Mouse (Mus musculus) ES-Bruce4 (cell line): Measurements from ENCODE around the gene Ccdc113. TPM values are rescaled to one million over a fixed set of nuclear protein-coding genes. Genes with fewer than 3 reads are reported as not detected.

Source experiments
- H3K27ac ChIP-seq: 2 replicates; pipeline ENCODE4 v1.5.1; 2012; ENCODE audit warnings: low read length, inconsistent platforms; ENCODE audit not compliant: insufficient read depth
- H3K27me3 ChIP-seq: 2 replicates; pipeline ENCODE4 v1.6.1; 2012; ENCODE audit warnings: mild to moderate bottlenecking, low read length, inconsistent platforms; ENCODE audit not compliant: control insufficient read depth, poor library complexity, insufficient read depth, severe bottlenecking
- H3K36me3 ChIP-seq: 2 replicates; pipeline ENCODE4 v1.6.1; 2012; ENCODE audit warnings: inconsistent platforms, mild to moderate bottlenecking, low read length, moderate library complexity; ENCODE audit not compliant: control insufficient read depth, poor library complexity, insufficient read depth, severe bottlenecking
- H3K4me1 ChIP-seq: one replicate; pipeline ENCODE4 v1.8.1; 2011; ENCODE audit warnings: low read length; ENCODE audit not compliant: control insufficient read depth, insufficient read depth
- H3K4me3 ChIP-seq: 2 replicates; pipeline ENCODE4 v1.5.1; 2011; ENCODE audit warnings: low read depth, mild to moderate bottlenecking, low read length
- H3K9ac ChIP-seq: 2 replicates; pipeline ENCODE4 v1.6.1; 2012; ENCODE audit warnings: low read depth, mild to moderate bottlenecking, inconsistent platforms; ENCODE audit not compliant: poor library complexity, severe bottlenecking
- H3K9me3 ChIP-seq: replicated peaks from 2 replicates; pipeline ENCODE4 v1.6.1; 2012; ENCODE audit warnings: mild to moderate bottlenecking, low read length, inconsistent platforms; ENCODE audit not compliant: control insufficient read depth, poor library complexity, insufficient read depth, severe bottlenecking
- CTCF ChIP-seq: IDR thresholded peaks from one replicate; pipeline ENCODE4 v1.8.1; 2011; ENCODE audit warnings: low read depth, low read length
- EP300 ChIP-seq: IDR thresholded peaks from 2 replicates; pipeline ENCODE4 v1.6.1; 2011; ENCODE audit warnings: low read depth, low read length; ENCODE audit not compliant: insufficient read depth
- POLR2A ChIP-seq: IDR thresholded peaks from one replicate; pipeline ENCODE4 v1.8.1; 2011; ENCODE audit warnings: low read length; ENCODE audit not compliant: insufficient read depth
- polyA plus RNA-seq: library from polyadenylated mRNA; stranded (reverse); fragments of >200 nt; gene quantifications from 2 replicates; pipeline ENCODE4 v1.2.4, GENCODE M21; 2011; ENCODE audit warnings: low read depth; ENCODE audit not compliant: missing spikeins, insufficient read depth, insufficient read length

Ccdc113 gene
- polyA plus RNA-seq, 1 experiment, result 1.9 TPM

DNA sequence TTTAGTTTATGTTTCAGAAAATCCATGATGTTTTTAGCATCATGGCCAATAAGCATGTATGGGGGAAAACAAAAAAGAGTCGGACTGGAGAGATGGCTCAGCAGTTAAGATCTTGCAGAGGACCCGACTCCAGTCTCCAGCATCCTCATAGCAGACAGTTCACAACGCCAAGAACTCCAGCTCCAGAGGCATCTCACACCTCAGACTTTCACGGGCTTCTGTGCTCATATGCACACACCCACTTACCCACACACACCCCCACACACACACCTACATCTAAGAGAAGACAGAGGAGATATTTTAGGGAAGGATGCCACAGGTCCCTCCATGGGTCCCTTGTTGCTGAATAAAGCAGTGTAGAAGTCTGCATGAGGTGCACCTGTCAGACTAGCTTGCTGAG lies 56.7 kb downstream of the Ccdc113 start:
- Histone ChIP-seq H3K9me3 (no peaks in the 10 kb centered on the region), H3K4me3 (no peak overlapping the region), H3K27me3 (no peaks in the 10 kb centered on the region), H3K36me3 (no peaks in the 10 kb centered on the region), H3K9ac (no peak overlapping the region), H3K4me1 (peaks cover 3% of the 10 kb centered on the region), H3K27ac (no peak overlapping the region)
- TF ChIP-seq CTCF (no peak), EP300 (no peak), POLR2A (no peak)

DNA sequence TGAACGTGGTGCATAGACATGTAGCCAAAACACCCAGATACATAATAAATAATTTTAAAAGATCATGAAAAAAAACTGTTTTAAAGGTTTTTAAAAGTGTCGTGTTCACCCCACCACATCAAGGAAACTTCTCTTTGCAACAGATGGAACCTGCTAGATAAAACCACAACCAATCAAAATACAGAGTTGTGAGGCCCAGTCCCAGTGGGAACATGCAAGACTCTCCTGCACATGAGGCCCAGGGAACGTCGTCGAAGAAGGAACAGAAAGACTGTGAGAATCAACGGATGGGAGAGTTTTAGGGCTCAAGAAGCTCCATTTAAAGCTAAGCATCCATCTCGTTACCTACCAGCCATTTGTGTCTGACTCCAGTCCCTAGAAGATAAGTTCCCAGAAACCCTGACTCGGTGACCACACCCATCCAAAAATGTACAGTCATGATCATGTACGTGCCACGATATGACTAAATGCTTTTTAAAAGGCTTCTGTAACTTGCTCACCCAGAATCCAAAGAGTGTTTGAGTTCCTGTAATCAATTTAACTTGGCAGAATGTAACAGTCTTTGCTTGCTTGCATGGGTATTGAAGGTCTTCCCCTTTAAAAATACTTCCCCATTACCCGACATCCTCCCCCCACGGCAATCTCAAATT lies 58.4 kb downstream of the Ccdc113 start:
- H3K27ac ChIP-seq, result no peak overlapping the region
- no peak overlapping the region for H3K4me3 ChIP-seq
- H3K9ac ChIP-seq, result no peak overlapping the region
- H3K4me1 ChIP-seq, result peaks cover 7% of the 10 kb centered on the region
- H3K27me3 ChIP-seq, result no peaks in the 10 kb centered on the region
- H3K36me3 ChIP-seq, result no peaks in the 10 kb centered on the region
- H3K9me3 ChIP-seq, result no peaks in the 10 kb centered on the region
- no peak for TF ChIP-seq CTCF
- TF ChIP-seq EP300, result no peak
- no peak for TF ChIP-seq POLR2A

DNA sequence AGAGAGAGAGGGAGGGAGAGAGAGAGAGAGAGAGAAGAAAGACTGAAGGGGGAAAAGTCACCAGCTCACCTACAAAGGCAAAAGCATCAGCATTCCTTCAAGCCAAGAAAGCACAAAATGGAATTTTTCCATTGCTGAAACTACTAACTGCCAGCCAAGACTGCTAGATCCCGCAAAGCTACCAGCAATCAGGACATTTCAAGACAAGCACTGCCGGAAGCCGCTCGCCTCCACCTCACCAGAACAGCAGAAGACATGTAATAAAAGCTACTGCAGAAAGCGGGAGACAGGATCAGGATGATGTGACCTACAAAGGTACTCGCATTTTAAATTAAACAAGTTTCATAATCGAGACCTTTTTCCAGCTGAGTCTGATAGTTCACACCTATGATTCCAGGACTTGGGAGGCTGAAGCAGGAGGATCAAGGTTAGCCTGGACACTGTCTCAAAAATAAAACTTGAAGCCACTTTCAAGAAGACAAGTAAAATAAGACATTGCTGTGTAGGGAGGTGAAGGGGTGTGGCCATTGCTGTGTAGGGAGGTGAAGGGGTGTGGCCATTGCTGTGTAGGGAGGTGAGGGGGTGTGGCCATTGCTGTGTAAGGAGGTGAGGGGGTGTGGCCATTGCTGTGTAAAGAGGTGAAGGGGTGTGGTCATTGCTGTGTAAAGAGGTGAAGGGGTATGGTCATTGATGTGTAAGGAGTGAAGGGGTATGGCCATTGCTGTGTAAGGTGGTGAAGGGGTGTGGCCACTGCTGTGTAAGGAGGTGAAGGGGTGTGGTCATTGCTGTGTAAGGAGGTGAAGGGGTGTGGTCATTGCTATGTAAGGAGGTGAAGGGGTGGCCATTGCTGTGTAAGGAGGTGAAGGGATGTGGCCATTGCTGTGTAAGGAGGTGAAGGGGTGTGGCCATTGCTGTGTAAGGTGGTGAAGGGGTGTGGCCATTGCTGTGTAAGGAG lies 59.8 kb downstream of the Ccdc113 start:
- Histone ChIP-seq H3K9ac (no peak overlapping the region), H3K27me3 (no peaks in the 10 kb centered on the region), H3K36me3 (no peaks in the 10 kb centered on the region), H3K4me1 (peaks cover 7% of the 10 kb centered on the region), H3K27ac (0 out of 2 replicates have a peak overlapping the region, but pooled peaks have one; percentile 4), H3K9me3 (no peaks in the 10 kb centered on the region), H3K4me3 (no peak overlapping the region)
- TF ChIP-seq EP300 (0 out of 2 replicates have a peak, but pooled peaks have one; percentile 24), CTCF (no peak)

DNA sequence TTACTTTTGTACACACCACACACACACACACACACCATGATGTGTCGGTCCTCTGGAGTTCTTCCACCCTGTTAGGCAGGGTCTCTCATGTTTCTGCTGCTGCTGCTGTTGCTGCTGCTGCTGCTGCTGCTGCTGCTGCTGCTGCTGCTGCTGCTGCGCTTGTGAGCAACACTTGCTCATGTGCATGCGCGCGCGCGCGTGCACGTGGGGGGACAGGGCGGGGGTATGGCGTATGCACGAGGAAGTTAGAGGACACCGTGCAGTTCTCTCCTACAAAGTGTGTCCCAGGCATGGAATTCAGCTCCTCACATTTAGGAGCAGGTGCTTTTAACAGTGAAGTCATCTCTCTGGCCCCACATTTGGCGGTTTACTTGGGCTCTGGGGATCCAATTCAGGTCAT lies 61.2 kb downstream of the Ccdc113 start:
- Histone ChIP-seq H3K27ac (no peak overlapping the region), H3K9me3 (no peaks in the 10 kb centered on the region), H3K4me3 (no peak overlapping the region), H3K9ac (no peak overlapping the region), H3K36me3 (no peaks in the 10 kb centered on the region), H3K27me3 (no peaks in the 10 kb centered on the region), H3K4me1 (peaks cover 7% of the 10 kb centered on the region)
- TF ChIP-seq POLR2A, result no peak
- no peak for TF ChIP-seq CTCF

DNA sequence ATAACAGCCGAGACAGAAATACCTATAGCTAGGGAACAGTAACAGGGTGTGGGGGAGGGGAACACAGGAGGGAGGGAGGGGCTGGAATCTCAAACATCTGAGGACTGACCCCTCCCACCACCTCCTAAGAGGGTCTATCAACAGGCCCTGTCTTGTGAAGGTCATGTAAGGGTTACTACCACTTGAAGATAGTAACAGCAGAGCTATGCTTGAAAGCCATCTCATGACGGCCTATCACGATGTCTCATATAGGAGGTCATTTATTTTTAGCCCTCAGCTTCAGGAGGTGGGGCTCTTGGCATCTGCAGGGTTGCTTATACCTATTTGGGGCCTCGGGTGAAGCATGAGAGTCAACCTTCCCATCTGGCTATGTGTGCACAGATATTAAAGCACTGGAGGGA lies 63.0 kb downstream of the Ccdc113 start:
- Histone ChIP-seq H3K27ac (peak overlapping the region; percentile 10; the same call in 1 of the 2 replicates), H3K9me3 (no peaks in the 10 kb centered on the region), H3K36me3 (no peaks in the 10 kb centered on the region), H3K9ac (no peak overlapping the region), H3K27me3 (no peaks in the 10 kb centered on the region), H3K4me1 (peaks cover 7% of the 10 kb centered on the region), H3K4me3 (no peak overlapping the region)
- TF ChIP-seq POLR2A (no peak), EP300 (peak; percentile 68)

DNA sequence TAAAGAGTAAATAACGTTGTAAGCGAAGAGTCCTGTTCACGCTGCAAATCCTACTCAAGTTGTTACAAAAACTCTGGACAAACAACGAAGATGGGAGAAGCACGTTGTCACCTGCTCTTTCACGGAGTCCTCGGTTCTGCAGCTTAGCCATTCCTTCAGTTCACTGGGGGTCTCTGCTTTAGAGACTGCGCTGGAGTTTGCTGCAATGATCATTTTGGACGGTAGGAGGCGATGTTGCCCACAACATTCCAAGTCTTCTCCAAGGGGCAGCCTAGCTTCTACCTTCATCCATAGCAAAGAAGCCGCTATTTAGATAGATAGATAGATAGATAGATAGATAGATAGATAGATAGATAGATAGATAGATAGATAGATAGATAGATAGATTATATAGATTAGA lies 66.0 kb downstream of the Ccdc113 start:
- H3K4me1 ChIP-seq, result peaks cover 4% of the 10 kb centered on the region
- no peak overlapping the region for H3K27ac ChIP-seq
- 0 out of 2 replicates have a peak overlapping the region, but pooled peaks have one; percentile 27 for H3K4me3 ChIP-seq
- H3K27me3 ChIP-seq, result no peaks in the 10 kb centered on the region
- no peaks in the 10 kb centered on the region for H3K36me3 ChIP-seq
- H3K9me3 ChIP-seq, result no peaks in the 10 kb centered on the region
- TF ChIP-seq CTCF (peak; percentile 74), POLR2A (no peak)
- H3K9ac ChIP-seq, result no peak overlapping the region
